Mouse (Mus musculus) erythroblast, embryonic 14.5 days (primary cell): ENCODE measurements around the gene Susd6. TPM values are rescaled to one million over a fixed set of nuclear protein-coding genes. Genes with fewer than 3 reads are reported as not detected.

ENCODE experiments used
- H3K27me3 ChIP-seq: 2 replicates; pipeline ENCODE4 v1.6.1; 2012; ENCODE audit warnings: inconsistent platforms; ENCODE audit not compliant: control insufficient read depth
- H3K36me3 ChIP-seq: 2 replicates; pipeline ENCODE4 v1.6.1; 2012; ENCODE audit warnings: mild to moderate bottlenecking, inconsistent platforms; ENCODE audit not compliant: control insufficient read depth
- H3K4me1 ChIP-seq: 2 replicates; pipeline ENCODE4 v1.6.1; 2012; ENCODE audit warnings: inconsistent platforms; ENCODE audit not compliant: control insufficient read depth
- H3K4me3 ChIP-seq: replicated peaks from 2 replicates; pipeline ENCODE3; 2012; ENCODE audit warnings: moderate library complexity, mild to moderate bottlenecking, inconsistent platforms
- H3K9me3 ChIP-seq: 2 replicates; pipeline ENCODE4 v1.6.1; 2012; ENCODE audit warnings: low read length, inconsistent platforms, mixed read lengths; ENCODE audit not compliant: control insufficient read depth
- GATA1 ChIP-seq: IDR thresholded peaks from 2 replicates; pipeline ENCODE4 v1.6.1; 2012; ENCODE audit warnings: low read length, inconsistent platforms, mixed read lengths
- TAL1 ChIP-seq: IDR thresholded peaks from 3 replicates; pipeline ENCODE4 v1.6.1; 2012; ENCODE audit warnings: low read length, inconsistent platforms, mixed read lengths
- polyA plus RNA-seq: library from polyadenylated mRNA; stranded (reverse); fragments of >175 nt; gene quantifications from 2 replicates; pipeline ENCODE4 v1.2.3, GENCODE M21; 2012

Susd6 gene
- polyA plus RNA-seq, 1 experiment, result 1.2 TPM

GRCm38 (mm10) chr12:80760396-80760801 is 29.9 kb upstream of the Susd6 start, which contains the start of gene Ccdc177:
TSS of gene Ccdc177 (minus strand) at chr12:80760687.
- no peak for TF ChIP-seq GATA1
- TF ChIP-seq TAL1, result no peak
- peaks cover 83% of the 10 kb centered on the region for H3K27me3 ChIP-seq
- peaks cover 21% of the 10 kb centered on the region for H3K4me1 ChIP-seq
- no peak within 1 kb of the TSS for H3K4me3 ChIP-seq
- no peaks in the 10 kb centered on the region for H3K36me3 ChIP-seq
- H3K9me3 ChIP-seq, result peaks cover 22% of the 10 kb centered on the region; the same call in 1 of the 2 replicates

- Histone ChIP-seq H3K36me3 (no peaks in the 10 kb centered on the region), H3K27me3 (peaks cover 68% of the 10 kb centered on the region), H3K9me3 (peaks cover 19% of the 10 kb centered on the region; the same call in 1 of the 2 replicates), H3K4me1 (peaks cover 17% of the 10 kb centered on the region), H3K4me3 (no peak overlapping the region)
- TF ChIP-seq TAL1, result no peak
- TF ChIP-seq GATA1, result no peak
These were observed 27.3 kb upstream of the Susd6 start for GRCm38 (mm10) chr12:80762982-80763381.

GRCm38 (mm10) chr12:80764116-80764515 is 26.2 kb upstream of the Susd6 start:
- Histone ChIP-seq H3K9me3 (peaks cover 9% of the 10 kb centered on the region; the same call in 1 of the 2 replicates), H3K27me3 (peaks cover 58% of the 10 kb centered on the region)
- TF ChIP-seq GATA1, result no peak
- no peak for TF ChIP-seq TAL1

GRCm38 (mm10) chr12:80769697-80770096 is 20.6 kb upstream of the Susd6 start:
- TF ChIP-seq GATA1 (no peak), TAL1 (no peak)
- H3K4me3 ChIP-seq, result no peak overlapping the region

More at GRCm38 (mm10) chr12:80764116-80764515, 26.2 kb upstream of the Susd6 start:
- H3K4me3 ChIP-seq, result no peak overlapping the region
- no peaks in the 10 kb centered on the region for H3K36me3 ChIP-seq
- H3K4me1 ChIP-seq, result peaks cover 7% of the 10 kb centered on the region

GRCm38 (mm10) chr12:80774786-80775185 is 15.5 kb upstream of the Susd6 start:
- peaks cover 71% of the 10 kb centered on the region for H3K4me1 ChIP-seq

More at GRCm38 (mm10) chr12:80769697-80770096, 20.6 kb upstream of the Susd6 start:
- Histone ChIP-seq H3K9me3 (no peaks in the 10 kb centered on the region), H3K36me3 (no peaks in the 10 kb centered on the region), H3K4me1 (peaks cover 22% of the 10 kb centered on the region), H3K27me3 (peaks cover 12% of the 10 kb centered on the region)

GRCm38 (mm10) chr12:80776046-80776634 is 14.2 kb upstream of the Susd6 start:
- Histone ChIP-seq H3K36me3 (no peaks in the 10 kb centered on the region; the same call in 1 of the 2 replicates), H3K9me3 (no peaks in the 10 kb centered on the region), H3K4me1 (peaks cover 78% of the 10 kb centered on the region), H3K27me3 (no peaks in the 10 kb centered on the region), H3K4me3 (peak overlapping the region; percentile 8)
- TF ChIP-seq GATA1 (no peak), TAL1 (no peak)

More at GRCm38 (mm10) chr12:80774786-80775185, 15.5 kb upstream of the Susd6 start:
- Histone ChIP-seq H3K4me3 (no peak overlapping the region), H3K36me3 (no peaks in the 10 kb centered on the region; the same call in 1 of the 2 replicates), H3K27me3 (no peaks in the 10 kb centered on the region), H3K9me3 (no peaks in the 10 kb centered on the region)
- TF ChIP-seq TAL1 (no peak), GATA1 (no peak)

GRCm38 (mm10) chr12:80778188-80778936 is 11.9 kb upstream of the Susd6 start:
- Histone ChIP-seq H3K4me1 (peaks cover 75% of the 10 kb centered on the region), H3K36me3 (no peaks in the 10 kb centered on the region; the same call in 1 of the 2 replicates), H3K9me3 (no peaks in the 10 kb centered on the region), H3K4me3 (peak overlapping the region; percentile 59), H3K27me3 (no peaks in the 10 kb centered on the region)
- TF ChIP-seq GATA1, result peak; percentile 99
- TF ChIP-seq TAL1, result peak; percentile 97

- Histone ChIP-seq H3K36me3 (no peaks in the 10 kb centered on the region; the same call in 1 of the 2 replicates), H3K9me3 (no peaks in the 10 kb centered on the region), H3K4me3 (no peak overlapping the region), H3K4me1 (peaks cover 78% of the 10 kb centered on the region), H3K27me3 (no peaks in the 10 kb centered on the region)
- TF ChIP-seq TAL1, result no peak
- TF ChIP-seq GATA1, result no peak
These were observed 10.6 kb upstream of the Susd6 start for GRCm38 (mm10) chr12:80779760-80780159.

GRCm38 (mm10) chr12:80782190-80782589 is 8.1 kb upstream of the Susd6 start:
- H3K4me1 ChIP-seq, result peaks cover 74% of the 10 kb centered on the region
- H3K36me3 ChIP-seq, result no peaks in the 10 kb centered on the region
- H3K9me3 ChIP-seq, result no peaks in the 10 kb centered on the region
- H3K4me3 ChIP-seq, result no peak overlapping the region
- H3K27me3 ChIP-seq, result no peaks in the 10 kb centered on the region
- TF ChIP-seq TAL1 (no peak), GATA1 (no peak)
